Mouse (Mus musculus): ENCODE data around the gene Drosha. TPM values are rescaled to one million over a fixed set of nuclear protein-coding genes. Genes with fewer than 3 reads are reported as not detected.
"Not testable (repeated sequence)": the region's sequence is repeated elsewhere in the genome, so short reads cannot be mapped to it uniquely, and the experiment has no call there.

The Drosha gene
- total RNA-seq, 2 experiments from 2014 or later, result 34.8 to 39.1 TPM

DNA sequence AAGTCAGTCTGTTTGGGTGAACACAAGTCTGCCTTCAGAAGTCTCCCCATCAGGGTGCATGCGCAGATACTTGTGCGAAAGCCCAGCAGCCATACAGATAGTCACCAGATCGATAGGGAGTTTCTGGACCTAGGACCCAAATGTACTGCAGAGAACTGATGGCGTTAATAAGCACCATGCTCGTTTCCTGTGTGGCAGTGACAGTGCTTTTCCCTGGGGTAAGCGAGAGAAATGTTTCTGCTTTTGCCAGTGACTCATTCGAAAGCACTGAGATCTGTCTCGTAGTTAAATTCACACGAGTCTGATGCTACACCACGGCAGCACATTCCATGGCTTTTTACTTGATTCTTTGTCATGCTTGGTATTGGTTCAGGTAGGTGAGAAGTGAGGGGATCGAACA, 60.7 kb downstream of the Drosha start:
- no peak for DNase-seq

DNA sequence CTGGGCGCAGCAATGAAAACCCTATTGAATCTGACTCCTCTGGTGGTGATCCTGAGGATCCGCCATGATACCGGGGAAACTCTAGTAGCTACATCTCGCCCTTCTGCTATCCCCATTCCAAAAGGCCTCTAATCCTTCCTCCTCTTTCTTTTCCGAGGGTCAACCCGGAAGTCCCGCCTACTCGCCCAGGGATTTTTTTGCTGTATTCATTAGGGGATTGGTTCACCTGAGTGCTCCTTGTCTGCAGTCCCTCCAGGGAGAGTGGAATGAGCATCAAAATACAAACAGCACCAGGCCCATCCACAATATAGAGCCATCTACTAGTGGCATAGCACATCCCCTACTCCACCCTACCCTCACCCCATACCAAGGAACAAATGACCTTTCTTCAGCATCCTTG, 62.6 kb downstream of the Drosha start:
- no peak for DNase-seq

DNA sequence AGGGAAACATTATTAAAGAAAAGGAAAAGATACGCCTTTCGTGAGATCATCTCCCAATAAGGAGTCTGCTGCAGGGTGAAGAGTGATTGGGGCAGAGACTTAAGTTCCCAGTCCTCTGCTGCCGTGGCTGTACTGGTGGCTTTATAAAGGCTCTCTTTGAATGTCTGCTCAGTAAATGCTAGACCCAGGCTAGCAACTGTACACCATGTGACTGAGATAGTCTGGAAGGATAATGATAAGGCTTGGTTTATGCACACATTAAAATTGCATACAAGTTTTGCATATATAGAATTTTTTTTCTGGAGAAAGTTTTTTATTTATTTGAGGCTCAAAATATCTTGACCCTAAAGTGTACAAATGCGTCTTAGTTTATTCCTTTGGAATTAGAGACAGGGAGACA, 63.7 kb downstream of the Drosha start:
- DNase-seq, result no peak

DNA sequence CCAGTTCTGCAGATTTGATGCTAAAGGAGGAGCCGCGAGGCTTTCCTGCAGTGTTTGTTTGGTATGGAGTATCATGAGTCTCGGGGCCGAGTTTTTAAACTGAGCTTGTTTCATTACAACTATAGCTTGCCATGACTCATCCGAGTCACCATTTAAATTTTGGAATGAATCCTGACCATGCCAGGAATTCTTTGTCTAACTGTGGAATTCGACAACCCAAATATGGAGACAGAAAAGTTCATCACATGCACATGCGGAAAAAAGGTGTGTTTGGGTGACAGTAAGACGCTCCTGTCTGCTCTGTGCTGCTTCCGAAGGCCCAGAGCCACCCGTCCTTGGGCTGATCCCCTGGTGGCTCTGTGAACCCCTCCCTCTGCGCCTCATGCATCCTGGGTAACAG, 65.3 kb downstream of the Drosha start:
- no peak for DNase-seq

DNA sequence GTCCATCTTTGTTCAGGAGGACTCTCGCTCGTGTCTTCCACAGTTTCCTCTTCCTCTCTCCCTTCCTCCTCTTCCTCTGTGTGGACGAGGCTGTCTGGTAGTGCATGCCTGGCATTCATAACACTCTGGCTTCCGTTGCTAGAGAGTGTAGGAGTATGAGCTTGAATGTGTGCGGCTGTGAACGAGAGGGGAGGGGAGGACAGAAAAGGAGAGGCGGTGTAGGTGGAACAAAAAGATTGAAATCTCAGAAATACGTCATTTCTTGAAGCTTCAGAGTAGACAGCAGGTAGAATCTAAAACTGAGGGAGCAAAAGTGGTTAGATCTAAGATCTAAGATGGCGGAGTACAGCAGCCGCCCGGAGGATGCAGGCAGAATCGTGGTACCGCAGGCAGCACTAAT, 70.8 kb downstream of the Drosha start:
- no peak for DNase-seq

DNA sequence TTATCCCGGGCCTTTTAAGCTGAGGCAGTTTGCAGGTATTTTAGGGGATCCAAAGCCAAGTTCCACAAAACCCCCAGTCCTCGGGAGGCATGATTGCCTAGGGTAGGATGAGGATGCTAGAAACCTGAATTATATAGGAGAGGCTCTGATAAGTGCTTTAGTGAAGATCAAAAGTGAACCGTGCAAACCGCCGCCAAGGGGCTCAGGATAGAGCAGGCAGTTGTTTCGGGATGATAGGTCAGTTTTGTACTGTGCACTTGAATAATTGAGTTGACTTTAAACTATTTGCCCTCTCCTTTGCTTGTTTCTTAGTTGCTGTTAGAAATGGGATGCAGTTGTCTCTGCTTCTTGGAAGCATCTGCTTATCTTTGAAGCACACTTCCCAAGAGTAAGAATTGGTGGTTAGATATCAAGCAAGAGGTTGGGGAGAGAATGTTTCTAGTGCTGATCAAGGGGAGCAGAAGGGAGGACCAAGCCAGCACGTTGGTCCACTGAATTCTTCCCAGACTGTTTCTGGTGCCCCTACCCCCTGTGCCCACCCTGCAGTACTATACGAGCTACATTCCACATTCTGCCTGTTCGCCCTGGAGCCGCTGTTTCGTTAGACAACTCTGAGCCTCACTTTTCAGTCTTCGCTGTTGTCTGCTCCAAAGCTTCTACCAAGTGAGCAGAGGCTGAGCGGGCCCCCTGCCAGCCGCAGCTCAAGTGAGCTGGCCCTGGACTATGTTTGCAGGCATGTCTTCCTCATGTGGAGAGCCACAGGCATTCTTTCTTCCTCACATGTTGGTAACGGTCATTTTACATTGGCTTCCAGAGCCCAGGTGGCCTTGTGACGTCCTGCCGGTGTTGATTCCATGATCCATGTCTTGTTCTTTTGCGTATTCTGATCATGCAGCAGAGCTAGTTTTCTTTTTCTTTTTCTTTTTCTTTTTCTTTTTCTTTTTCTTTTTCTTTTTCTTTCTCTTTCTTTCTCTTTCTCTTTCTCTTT, 71.7 kb downstream of the Drosha start:
- no peak for DNase-seq

DNA sequence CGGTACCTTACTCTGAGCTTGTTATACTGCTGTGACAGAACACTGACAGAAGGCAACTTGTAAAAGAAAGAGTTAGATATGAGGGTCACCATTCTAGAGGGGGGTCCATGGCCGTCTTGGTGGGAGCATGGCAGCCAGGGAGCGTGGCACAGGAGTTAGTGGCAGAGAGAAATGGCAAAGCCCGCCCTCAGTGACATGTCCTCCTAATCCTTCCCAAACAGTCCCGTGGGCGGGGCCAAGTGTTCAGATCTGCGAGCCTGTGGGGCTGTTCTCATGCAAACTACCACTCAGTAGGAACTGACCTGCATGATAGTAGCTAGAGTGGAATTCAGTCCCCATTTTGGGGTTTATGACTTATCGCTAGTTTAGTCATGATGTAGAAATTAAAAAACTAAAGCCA, 73.2 kb downstream of the Drosha start:
- no peak for DNase-seq

DNA sequence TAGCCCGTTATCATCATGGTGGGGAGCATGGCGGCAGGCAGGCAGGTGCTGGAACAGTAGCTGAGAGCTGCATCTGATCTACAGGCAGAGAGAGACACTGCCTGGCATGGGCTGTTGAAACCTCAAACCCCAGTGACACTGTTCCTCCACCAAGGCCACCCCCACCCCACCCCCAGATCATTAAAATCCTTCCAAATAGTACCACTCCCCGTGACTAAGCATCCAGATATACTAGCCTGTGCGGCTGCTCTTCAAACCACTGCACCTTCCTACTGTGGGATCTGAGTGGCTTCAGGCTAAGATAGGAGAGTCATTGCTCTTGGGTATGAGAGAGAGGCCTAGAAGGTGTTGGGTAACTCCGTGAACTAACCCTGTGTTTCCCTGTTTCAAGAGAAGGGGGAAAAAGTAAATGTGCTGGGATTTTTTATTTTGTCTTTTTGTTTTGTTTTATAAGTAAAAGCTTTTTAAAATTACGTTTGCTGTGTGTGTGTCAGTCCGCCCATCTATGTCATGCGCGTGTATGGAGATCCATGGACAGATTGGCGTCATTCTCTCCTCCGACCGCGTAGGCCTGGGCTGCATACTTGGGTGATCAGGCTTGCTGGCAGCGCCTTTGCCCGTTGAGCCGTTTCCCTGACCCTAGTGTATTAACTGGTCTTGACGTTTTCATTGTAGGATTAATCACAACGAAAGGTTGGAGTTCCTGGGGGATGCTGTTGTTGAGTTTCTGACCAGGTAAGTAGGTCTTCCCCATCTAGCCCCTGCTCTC, 76.0 kb downstream of the Drosha start:
- DNase-seq, result no peak

DNA sequence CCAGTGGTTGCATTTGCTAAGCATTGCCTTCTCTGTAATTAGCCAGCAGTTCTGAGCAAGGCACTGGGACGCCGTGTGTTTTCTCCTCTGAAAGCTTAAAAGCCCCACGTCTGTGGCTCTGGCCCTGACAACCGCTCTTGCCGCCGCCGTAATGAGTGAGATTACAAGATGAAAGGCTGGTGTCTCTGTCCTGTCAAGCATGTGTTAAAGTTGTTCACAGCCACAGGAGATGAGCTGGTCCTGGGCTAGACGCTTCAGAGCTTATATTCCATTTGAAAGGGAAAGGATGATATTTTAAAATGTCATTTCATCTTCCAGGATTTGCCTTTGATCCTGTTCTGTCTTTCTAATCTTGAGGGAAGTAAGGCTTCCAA, 76.6 kb downstream of the Drosha start:
- DNase-seq, result no peak

DNA sequence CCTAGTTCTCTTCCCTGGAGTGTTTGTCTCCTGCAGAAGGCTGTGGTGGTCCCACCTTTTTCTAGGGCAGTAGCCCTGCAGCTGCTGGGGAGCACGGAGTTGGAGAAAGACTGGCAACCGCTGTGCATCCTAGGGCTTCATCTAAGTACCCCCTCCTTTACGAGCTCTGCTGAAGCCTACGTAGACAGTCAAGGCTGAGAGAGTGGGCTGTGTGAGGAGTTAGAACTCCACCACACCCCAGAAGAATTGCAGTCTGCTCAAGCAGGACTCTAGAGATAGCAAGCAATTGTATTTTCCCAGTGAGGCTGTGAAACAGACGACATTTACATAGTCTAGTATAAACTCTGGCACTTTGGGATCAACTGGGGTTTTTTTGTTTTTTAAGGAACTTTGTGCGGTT, 79.8 kb downstream of the Drosha start:
- no peak for DNase-seq

DNA sequence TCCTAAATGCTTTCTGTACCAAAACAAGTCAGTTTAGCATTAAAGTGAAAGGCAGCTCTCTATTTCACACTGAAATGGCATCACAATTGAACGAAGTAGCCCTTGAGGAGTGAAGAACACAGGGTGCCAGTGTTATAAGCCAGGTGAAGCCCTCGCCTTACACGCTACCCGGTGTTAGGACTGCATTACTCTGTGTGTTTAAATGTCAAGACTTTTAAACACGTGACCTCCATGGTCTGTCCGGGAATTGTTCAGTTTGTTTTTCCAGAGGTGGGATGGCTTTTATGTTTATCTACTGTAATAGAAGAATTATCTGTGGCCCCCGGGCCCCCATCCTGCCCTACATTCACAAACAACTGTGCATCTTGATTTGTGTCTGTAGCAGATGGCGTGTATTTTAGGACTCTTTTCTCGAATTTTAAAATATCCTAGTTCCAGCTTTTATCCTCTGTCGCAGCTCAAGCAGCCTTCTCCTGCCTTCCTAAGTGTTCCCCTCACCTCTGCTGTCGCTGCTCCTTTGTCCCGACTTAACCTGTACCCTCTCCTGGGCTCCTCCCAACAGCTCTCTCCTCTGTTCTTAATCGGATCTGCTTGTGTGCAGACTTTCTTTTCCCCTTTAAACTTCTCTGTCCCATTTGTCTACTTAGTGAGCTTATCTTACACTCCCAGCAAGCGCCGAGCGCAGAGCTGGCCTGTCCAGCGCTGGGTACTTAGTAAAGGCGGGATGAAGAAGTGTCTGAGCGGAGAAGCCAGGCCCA, 83.5 kb downstream of the Drosha start:
- DNase-seq, result no peak

DNA sequence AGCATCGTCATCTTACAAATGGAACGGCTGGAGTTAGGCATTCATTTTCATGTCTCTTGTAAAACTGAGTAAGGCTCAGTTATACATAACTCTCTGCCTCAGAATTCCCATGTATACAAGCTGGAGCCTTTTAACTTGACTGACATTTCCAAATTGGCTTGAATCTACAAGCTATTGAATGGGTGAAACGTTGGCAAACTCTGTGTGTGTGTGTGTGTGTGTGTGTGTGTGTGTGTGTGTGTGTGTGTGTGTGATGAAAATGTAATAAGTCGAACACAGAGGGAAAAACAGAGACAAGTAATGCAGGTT, 84.1 kb downstream of the Drosha start:
- no peak for DNase-seq

DNA sequence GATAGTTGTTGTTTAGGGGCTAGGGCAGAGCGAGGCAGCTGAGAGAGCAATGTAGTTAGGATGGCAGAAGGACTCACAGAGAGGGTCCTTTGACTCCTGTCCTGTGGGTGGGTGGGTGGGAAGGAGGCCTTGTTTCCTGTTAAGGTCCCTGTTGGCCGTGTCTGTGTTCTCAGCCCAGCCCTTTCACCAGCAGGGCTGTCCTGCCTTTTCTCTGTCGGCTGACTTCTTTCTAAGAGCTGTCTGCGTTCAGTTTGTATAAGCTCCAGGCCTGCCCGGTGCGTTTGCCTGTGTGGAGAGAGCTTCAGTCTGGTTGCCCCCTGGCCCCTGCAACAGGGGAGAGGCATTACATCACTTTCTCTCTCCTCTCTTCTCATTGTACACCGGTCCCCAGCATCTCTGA, 84.6 kb downstream of the Drosha start:
- DNase-seq, result no peak

DNA sequence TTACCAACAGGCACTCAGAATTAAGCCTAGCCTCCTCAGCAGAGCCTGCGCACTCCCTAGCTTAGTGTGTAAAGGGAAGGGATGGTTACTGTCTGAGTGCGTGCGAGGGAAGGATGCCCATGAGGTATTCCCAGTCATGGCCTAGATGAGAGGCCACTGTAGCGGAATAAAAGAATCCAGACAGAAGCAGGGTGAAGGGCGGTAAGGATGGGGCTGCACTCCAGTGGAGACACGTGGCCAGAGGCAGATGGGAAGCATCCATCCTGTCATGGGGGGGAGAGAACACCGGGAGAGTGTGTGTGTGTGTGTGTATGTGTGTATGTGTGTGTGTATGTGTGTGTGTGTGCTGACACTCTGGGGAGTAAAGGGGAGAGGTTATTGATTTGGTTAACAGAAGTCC, 86.5 kb downstream of the Drosha start:
- no peak for DNase-seq

DNA sequence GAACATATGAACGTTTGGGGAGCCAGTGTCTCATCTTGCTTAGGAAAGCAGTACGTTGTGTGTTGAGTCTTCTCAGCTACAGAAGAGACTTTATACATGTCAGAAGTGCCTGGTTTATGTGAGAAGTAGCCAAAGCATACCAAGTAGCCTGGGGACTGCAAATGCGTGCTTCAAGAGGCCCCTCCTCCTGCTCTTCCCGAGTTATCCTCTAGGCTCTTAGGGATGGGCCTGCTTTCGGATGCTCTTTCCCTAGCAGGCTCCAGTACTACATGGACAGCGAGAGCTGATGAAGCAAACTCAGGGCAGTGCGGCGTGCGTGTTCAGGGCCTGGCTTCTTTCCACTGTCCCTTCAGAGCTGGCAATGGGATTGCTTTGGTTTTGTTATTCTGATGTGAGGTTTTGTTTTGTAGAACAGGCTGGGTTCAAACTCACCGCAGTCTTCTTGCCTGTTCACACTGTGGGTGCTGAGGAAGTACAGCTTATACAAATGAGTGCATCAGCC, 91.8 kb downstream of the Drosha start:
- DNase-seq, result no peak

DNA sequence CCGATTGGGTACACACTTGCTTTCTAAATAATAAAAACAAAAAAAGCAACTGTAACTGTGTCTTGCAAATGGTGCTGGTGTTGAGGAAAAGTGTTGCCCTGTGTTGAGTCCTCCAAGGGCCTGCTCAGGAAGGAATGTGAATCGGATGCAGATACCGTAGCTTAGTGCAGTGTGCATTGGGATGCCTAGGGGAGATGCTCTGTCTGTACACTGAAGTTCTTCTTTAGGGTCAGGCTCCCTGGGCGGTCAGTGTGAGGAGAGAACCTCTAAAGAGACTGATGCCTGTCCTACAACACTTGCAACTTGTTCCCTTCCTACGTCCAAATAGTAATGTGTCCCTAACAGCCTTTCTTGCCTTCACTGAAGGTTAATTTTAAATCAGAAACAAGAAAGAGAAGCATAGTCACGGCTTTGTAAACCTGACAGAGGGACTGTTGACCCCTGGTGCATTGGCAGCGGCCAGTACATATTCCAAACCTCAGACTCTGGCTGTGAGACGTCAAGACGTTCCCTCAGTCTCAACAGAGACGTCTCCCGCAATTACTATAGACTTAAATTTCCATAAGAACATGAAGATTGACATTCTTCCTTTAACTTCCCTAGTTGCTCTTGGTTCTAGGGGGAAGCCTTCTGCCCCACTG, 94.8 kb downstream of the Drosha start:
- DNase-seq, result not testable (repeated sequence)

DNA sequence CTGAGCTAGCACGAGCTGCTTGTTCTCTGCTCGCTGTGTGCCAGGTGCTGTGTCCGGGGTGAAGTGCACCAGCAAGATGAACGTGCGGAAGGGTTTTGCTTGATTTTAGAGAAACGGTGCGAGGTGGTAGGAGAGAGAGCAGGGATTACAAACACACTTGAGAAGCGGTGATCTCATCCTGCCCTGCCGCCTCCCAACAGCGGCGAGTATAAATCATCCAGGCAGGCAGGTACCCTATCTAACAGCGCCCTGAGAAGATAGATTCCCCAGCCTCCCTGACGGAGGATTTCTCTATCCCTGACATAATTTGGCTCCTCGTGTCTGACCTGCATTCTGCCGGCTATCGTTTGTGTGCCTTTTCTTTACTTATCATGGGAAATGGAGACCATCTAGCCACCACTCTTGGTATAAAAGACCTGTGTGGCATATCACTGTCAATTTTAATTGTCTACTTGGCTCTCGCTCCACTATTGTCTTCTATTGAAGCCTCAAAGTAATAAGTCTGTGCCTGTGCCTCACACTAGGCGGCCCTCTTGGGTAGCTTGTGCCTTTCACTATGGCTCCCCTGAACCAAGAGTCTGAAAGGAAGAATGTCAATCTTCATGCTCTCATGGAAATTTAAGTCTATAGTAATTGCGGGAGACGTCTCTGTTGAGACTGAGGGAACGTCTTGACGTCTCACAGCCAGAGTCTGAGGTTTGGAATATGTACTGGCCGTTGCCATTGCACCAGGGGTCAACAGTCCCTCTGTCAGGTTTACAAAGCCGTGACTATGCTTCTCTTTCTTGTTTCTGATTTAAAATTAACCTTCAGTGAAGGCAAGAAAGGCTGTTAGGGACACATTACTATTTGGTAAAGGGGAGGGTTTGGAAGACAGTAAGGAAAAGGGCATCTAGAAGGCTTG, 95.6 kb downstream of the Drosha start:
- DNase-seq, result no peak

DNA sequence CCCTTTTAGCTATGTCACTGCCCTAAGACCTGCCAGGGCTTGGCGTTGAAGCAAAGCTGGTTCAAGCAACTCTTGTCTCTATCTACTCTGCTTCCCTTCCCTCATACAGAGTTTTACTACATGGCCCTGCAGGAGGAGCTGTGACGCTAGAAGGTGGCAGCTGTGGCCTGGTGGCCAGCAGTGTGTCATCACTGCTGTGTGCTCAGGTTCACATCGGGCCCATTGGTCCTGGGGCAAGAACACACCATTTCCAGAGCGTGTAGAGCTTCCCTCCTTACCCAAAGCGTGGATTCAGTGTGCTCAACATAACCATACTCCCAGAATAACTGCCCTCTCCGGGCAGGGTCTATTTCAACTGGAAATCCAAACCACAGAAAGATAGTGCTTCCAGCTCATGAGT, 97.3 kb downstream of the Drosha start:
- no peak for DNase-seq

DNA sequence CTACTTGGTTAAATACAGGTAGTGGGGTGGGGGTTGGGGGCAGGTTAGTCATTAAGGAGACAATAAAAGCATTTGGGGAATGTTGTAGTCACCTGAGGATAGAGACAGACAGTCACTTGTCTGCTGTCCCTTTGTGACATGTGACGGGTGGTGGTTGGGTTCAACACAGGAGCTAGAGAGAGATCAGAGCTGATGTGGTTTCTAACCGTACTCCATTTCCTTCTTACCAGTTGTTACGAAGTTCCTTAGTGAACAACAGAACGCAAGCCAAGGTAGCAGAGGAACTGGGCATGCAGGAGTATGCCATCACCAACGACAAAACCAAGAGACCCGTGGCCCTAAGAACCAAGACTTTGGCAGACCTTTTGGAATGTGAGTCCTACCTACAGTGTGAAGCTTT, 99.2 kb downstream of the Drosha start:
- DNase-seq, result no peak

DNA sequence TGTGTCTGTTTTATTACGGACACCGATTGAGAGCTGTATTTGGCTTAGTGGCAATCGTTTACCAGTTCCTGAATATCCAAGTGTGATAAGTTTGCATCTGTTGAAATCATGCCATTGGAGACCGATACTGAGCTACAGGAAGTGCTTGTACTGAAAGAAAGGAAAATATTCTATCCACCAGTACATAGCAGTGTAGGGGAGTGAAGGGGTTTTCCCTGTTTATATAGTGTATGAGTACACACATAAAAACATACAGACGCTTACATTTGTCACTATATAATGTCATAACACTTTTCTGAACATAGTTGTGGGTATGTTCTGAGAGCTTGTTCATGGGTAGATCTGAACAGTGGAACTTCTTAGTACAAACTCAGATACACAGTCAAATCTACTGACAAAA, 106.9 kb downstream of the Drosha start:
- DNase-seq, result no peak

DNA sequence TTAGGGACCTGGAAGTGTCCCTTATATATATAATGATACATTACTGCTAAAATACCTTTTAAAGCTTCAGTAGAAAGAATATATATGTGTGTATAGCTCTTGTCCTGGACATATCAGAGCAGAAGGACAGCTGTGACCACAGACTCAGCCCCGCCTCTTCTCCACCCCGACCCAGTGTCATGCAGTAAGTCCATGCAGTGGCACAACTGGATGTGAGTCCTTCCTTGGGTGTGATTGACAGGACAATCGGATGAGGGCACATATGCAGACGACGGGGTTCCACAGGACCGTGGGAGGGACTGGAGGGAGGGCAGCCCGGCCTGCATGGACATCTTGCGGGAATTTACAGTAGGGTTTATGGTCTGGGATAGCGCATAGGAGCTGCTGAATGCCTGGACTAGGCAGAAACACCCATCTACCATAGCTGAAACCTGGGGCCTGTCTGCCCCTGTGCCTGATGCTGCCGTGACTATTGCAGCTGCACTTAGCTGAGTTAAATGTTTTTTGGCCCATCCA, 111.7 kb downstream of the Drosha start:
- DNase-seq, result no peak
